Mouse (Mus musculus) heart, postnatal 0 days (tissue): ENCODE data around the gene Rere.

ENCODE experiments used
- CTCF ChIP-seq: IDR thresholded peaks from 2 replicates; pipeline ENCODE4 v1.5.1; 2016; ENCODE audit warnings: antibody characterized with exemption, control low read depth, low read depth
- EP300 ChIP-seq: IDR thresholded peaks from 2 replicates; pipeline ENCODE4 v1.6.1; 2016; ENCODE audit warnings: antibody characterized with exemption, low read depth

GRCm38 (mm10) chr4:150371580-150372380 lies 90.3 kb downstream of the Rere start:
- TF ChIP-seq CTCF (no peak), EP300 (peak; percentile 56; the same call in 1 of the 2 replicates)
